Mouse (Mus musculus): ENCODE results near the gene Grb10. TPM values are rescaled to one million over a fixed set of nuclear protein-coding genes. Genes with fewer than 3 reads are reported as not detected.
A peak's percentile ranks its signal among the peaks of the same experiment; 100 is the strongest.

Grb10 gene
- polyA plus RNA-seq, 2 experiments = 243 to 644 TPM

GRCm38 (mm10) chr11:11932102-11932789 is 106.2 kb downstream of the Grb10 start:
- no peaks in the 10 kb centered on the region for H3K27me3 ChIP-seq (ENCODE audit: control insufficient read depth, insufficient read depth, low read length)
- H3K27ac ChIP-seq (replicated peaks; ENCODE audit: low read depth, low read length) = no peak overlapping the region
- H3K4me1 ChIP-seq (ENCODE audit: control insufficient read depth, insufficient read depth, low read length) = peaks cover 5% of the 10 kb centered on the region; the same call in 1 of the 2 replicates
- no peak overlapping the region for H3K9ac ChIP-seq (ENCODE audit: low read depth, low read length, severe bottlenecking)
- H3K4me2 ChIP-seq (replicated peaks; ENCODE audit: low read depth, low read length, severe bottlenecking) = no peak overlapping the region
- no peak for TF ChIP-seq POLR2A (IDR thresholded peaks at IDR 0.05; ENCODE audit: borderline replicate concordance, extremely low read depth, insufficient read depth, insufficient read length)
- H3K9me3 ChIP-seq (ENCODE audit: control insufficient read depth, low read length) = no peaks in the 10 kb centered on the region
- H3K4me3 ChIP-seq (replicated peaks; ENCODE audit: low read length) = no peak overlapping the region
- peaks cover 58% of the 10 kb centered on the region for H3K36me3 ChIP-seq (ENCODE audit: control insufficient read depth, insufficient read depth, low read length)
- DNase-seq (ENCODE audit: low spot score) (peak; percentile 52), ATAC-seq (ENCODE audit: low FRiP score, low read depth) (no peak; the same call in 1 of the 2 replicates)
- WGBS = 62% methylated on average over 11 of the region's 11 CpGs

GRCm38 (mm10) chr11:11931688-11932087 is 106.8 kb downstream of the Grb10 start:
- Histone ChIP-seq H3K9ac (ENCODE audit: low read depth, low read length, severe bottlenecking) (no peak overlapping the region), H3K36me3 (ENCODE audit: control insufficient read depth, insufficient read depth, low read length) (peaks cover 53% of the 10 kb centered on the region), H3K4me2 (replicated peaks; ENCODE audit: low read depth, low read length, severe bottlenecking) (no peak overlapping the region), H3K4me3 (replicated peaks; ENCODE audit: low read length) (no peak overlapping the region), H3K4me1 (ENCODE audit: control insufficient read depth, insufficient read depth, low read length) (peaks cover 3% of the 10 kb centered on the region; the same call in 1 of the 2 replicates), H3K27ac (replicated peaks; ENCODE audit: low read depth, low read length) (no peak overlapping the region), H3K27me3 (ENCODE audit: control insufficient read depth, insufficient read depth, low read length) (no peaks in the 10 kb centered on the region), H3K9me3 (ENCODE audit: control insufficient read depth, low read length) (no peaks in the 10 kb centered on the region)
- no peak for DNase-seq (ENCODE audit: low spot score)
- no peak for TF ChIP-seq POLR2A (IDR thresholded peaks at IDR 0.05; ENCODE audit: borderline replicate concordance, extremely low read depth, insufficient read depth, insufficient read length)
- 72% methylated on average over 5 of the region's 5 CpGs for WGBS
- ATAC-seq (ENCODE audit: low FRiP score, low read depth) = no peak

- 64% methylated on average over 11 of the region's 11 CpGs for WGBS
- DNase-seq (ENCODE audit: low spot score) (no peak), ATAC-seq (ENCODE audit: low FRiP score, low read depth) (no peak)
- Histone ChIP-seq H3K36me3 (ENCODE audit: control insufficient read depth, insufficient read depth, low read length) (peaks cover 41% of the 10 kb centered on the region), H3K4me1 (ENCODE audit: control insufficient read depth, insufficient read depth, low read length) (peaks cover 3% of the 10 kb centered on the region; the same call in 1 of the 2 replicates), H3K27me3 (ENCODE audit: control insufficient read depth, insufficient read depth, low read length) (no peaks in the 10 kb centered on the region), H3K4me2 (replicated peaks; ENCODE audit: low read depth, low read length, severe bottlenecking) (no peak overlapping the region), H3K4me3 (replicated peaks; ENCODE audit: low read length) (no peak overlapping the region), H3K27ac (replicated peaks; ENCODE audit: low read depth, low read length) (no peak overlapping the region; the same call in 1 of the 2 replicates), H3K9ac (ENCODE audit: low read depth, low read length, severe bottlenecking) (no peak overlapping the region), H3K9me3 (ENCODE audit: control insufficient read depth, low read length) (no peaks in the 10 kb centered on the region)
- no peak for TF ChIP-seq POLR2A (IDR thresholded peaks at IDR 0.05; ENCODE audit: borderline replicate concordance, extremely low read depth, insufficient read depth, insufficient read length)
Observed at GRCm38 (mm10) chr11:11930527-11930926, 108.0 kb downstream of the Grb10 start.

GRCm38 (mm10) chr11:11929059-11929458 is 109.4 kb downstream of the Grb10 start:
- TF ChIP-seq POLR2A (IDR thresholded peaks at IDR 0.05; ENCODE audit: borderline replicate concordance, extremely low read depth, insufficient read depth, insufficient read length) = no peak
- no peak for ATAC-seq (ENCODE audit: low FRiP score, low read depth)
- no peaks in the 10 kb centered on the region for H3K9me3 ChIP-seq (ENCODE audit: control insufficient read depth, low read length)
- H3K9ac ChIP-seq (ENCODE audit: low read depth, low read length, severe bottlenecking) = no peak overlapping the region
- peaks cover 3% of the 10 kb centered on the region; the same call in 1 of the 2 replicates for H3K4me1 ChIP-seq (ENCODE audit: control insufficient read depth, insufficient read depth, low read length)
- H3K36me3 ChIP-seq (ENCODE audit: control insufficient read depth, insufficient read depth, low read length) = peaks cover 26% of the 10 kb centered on the region
- H3K27ac ChIP-seq (replicated peaks; ENCODE audit: low read depth, low read length) = no peak overlapping the region
- H3K4me2 ChIP-seq (replicated peaks; ENCODE audit: low read depth, low read length, severe bottlenecking) = no peak overlapping the region
- no peak for DNase-seq (ENCODE audit: low spot score)
- no peak overlapping the region for H3K4me3 ChIP-seq (replicated peaks; ENCODE audit: low read length)
- 82% methylated on average over 3 of the region's 3 CpGs for WGBS
- no peaks in the 10 kb centered on the region for H3K27me3 ChIP-seq (ENCODE audit: control insufficient read depth, insufficient read depth, low read length)

- Histone ChIP-seq H3K4me3 (replicated peaks; ENCODE audit: low read length) (no peak overlapping the region), H3K36me3 (ENCODE audit: control insufficient read depth, insufficient read depth, low read length) (peaks cover 23% of the 10 kb centered on the region), H3K27ac (replicated peaks; ENCODE audit: low read depth, low read length) (no peak overlapping the region), H3K27me3 (ENCODE audit: control insufficient read depth, insufficient read depth, low read length) (no peaks in the 10 kb centered on the region), H3K4me1 (ENCODE audit: control insufficient read depth, insufficient read depth, low read length) (peaks cover 3% of the 10 kb centered on the region; the same call in 1 of the 2 replicates), H3K9me3 (ENCODE audit: control insufficient read depth, low read length) (no peaks in the 10 kb centered on the region), H3K9ac (ENCODE audit: low read depth, low read length, severe bottlenecking) (no peak overlapping the region), H3K4me2 (replicated peaks; ENCODE audit: low read depth, low read length, severe bottlenecking) (no peak overlapping the region)
- no peak for TF ChIP-seq POLR2A (IDR thresholded peaks at IDR 0.05; ENCODE audit: borderline replicate concordance, extremely low read depth, insufficient read depth, insufficient read length)
- DNase-seq (ENCODE audit: low spot score) = no peak
- no peak for ATAC-seq (ENCODE audit: low FRiP score, low read depth)
- WGBS = 83% methylated on average over 2 of the region's 2 CpGs
Observed at GRCm38 (mm10) chr11:11928586-11928985, 109.9 kb downstream of the Grb10 start.
